Mouse (Mus musculus) stomach, embryonic 16.5 days (tissue): ENCODE measurements around the gene D13Ertd608e. TPM values are rescaled to one million over a fixed set of nuclear protein-coding genes. Genes with fewer than 3 reads are reported as not detected.
"Not testable (repeated sequence)": the region's sequence is repeated elsewhere in the genome, so short reads cannot be mapped to it uniquely, and the experiment has no call there.

Experiments used
- ATAC-seq: fragments of 200-750 bp; cut with Nextera tagmentation; 2 replicates; pipeline ENCODE4 v1.8.0; 2017; ENCODE audit warnings: moderate number of reproducible peaks, moderate TSS enrichment; ENCODE audit not compliant: insufficient read depth, low FRiP score
- H3K27ac ChIP-seq: fragments of 300-500 bp; sonication (generic); 2 replicates; pipeline ENCODE4 v1.5.1; 2014; ENCODE audit warnings: low read length
- H3K27me3 ChIP-seq: fragments of 300-500 bp; sonication (generic); 2 replicates; pipeline ENCODE4 v1.6.1; 2014; ENCODE audit warnings: low read length, control low read depth, mixed read lengths; ENCODE audit not compliant: control insufficient read depth, insufficient read depth
- H3K36me3 ChIP-seq: fragments of 300-500 bp; sonication (generic); 2 replicates; pipeline ENCODE4 v1.6.1; 2014; ENCODE audit warnings: low read length; ENCODE audit not compliant: control insufficient read depth, insufficient read depth
- H3K4me1 ChIP-seq: fragments of 300-500 bp; sonication (generic); 2 replicates; pipeline ENCODE4 v1.6.1; 2014; ENCODE audit warnings: low read length, control low read depth, mixed read lengths; ENCODE audit not compliant: control insufficient read depth, insufficient read depth
- H3K4me2 ChIP-seq: fragments of 300-500 bp; sonication (generic); 2 replicates; pipeline ENCODE4 v1.6.1; 2014; ENCODE audit warnings: low read depth, low read length, mixed read lengths
- H3K4me3 ChIP-seq: fragments of 300-500 bp; sonication (generic); replicated peaks from 2 replicates; pipeline ENCODE4 v1.5.1; 2014; ENCODE audit warnings: mild to moderate bottlenecking, low read length
- H3K9ac ChIP-seq: fragments of 300-500 bp; sonication (generic); 2 replicates; pipeline ENCODE4 v1.6.1; 2014; ENCODE audit warnings: low read length
- H3K9me3 ChIP-seq: fragments of 300-500 bp; sonication (generic); replicated peaks from 2 replicates; pipeline ENCODE4 v1.6.1; 2016; ENCODE audit warnings: low read length, control low read depth; ENCODE audit not compliant: control insufficient read depth
- WGBS: fragments of 180-500 bp; shearing (Covaris S2); extraction: QIAGEN DNeasy Blood & Tissue Kit; methylation state at CpG from one replicate; pipeline ENCODE4 v1.1.7; 2014; 5-methylcytosine and 5-hydroxymethylcytosine counted together
- polyA plus RNA-seq: library from polyadenylated mRNA; unstranded; fragments of >200 nt; fragmentation: Nextera tagmentation; extraction: Ambion mirVana; gene quantifications from 2 replicates; pipeline ENCODE4 v1.2.1, GENCODE M21; 2015

The D13Ertd608e gene
- not detected in 2 replicates for polyA plus RNA-seq

DNA sequence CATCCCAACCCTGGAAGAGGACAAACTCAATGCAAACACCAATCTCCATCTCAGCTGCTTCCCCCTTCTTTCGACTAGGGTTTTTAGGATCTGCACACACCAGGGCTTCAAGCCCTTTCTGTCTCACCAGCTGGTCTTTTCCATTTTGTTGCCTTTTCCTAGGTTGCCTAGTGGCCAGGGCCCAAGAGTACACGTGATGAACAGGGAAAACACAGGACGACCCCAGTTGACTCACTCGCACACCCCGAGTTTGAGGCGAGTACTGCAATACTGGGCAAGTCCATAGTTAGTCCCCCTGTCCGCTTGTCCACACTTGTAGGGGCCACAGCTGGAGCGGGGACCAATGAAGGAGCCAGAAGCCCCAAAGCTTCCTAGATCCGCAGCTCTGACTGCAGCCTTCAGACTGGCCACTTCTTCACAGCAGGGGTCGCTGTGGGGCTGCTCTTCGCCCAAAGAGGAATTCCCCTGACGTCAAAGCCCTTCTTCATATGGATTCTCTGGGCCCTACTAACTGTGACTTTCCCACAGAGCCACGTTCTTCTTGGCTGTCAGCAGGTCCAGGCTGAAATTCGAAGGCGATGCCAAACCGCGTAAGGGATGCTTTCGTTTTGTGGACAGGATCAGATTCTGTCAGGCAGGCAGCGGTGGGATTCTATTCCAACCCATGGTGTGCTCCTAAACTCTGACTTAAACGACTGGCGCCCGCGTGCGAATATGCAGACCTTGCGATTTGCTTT, at the start of gene D13Ertd608e:
Gene D13Ertd608e, plus strand, starts transcription at position 687 of the 737 bp plus-strand sequence.
- H3K4me3 ChIP-seq: peak within 1 kb of the TSS; percentile 27
- not testable (repeated sequence) for H3K36me3 ChIP-seq

DNA sequence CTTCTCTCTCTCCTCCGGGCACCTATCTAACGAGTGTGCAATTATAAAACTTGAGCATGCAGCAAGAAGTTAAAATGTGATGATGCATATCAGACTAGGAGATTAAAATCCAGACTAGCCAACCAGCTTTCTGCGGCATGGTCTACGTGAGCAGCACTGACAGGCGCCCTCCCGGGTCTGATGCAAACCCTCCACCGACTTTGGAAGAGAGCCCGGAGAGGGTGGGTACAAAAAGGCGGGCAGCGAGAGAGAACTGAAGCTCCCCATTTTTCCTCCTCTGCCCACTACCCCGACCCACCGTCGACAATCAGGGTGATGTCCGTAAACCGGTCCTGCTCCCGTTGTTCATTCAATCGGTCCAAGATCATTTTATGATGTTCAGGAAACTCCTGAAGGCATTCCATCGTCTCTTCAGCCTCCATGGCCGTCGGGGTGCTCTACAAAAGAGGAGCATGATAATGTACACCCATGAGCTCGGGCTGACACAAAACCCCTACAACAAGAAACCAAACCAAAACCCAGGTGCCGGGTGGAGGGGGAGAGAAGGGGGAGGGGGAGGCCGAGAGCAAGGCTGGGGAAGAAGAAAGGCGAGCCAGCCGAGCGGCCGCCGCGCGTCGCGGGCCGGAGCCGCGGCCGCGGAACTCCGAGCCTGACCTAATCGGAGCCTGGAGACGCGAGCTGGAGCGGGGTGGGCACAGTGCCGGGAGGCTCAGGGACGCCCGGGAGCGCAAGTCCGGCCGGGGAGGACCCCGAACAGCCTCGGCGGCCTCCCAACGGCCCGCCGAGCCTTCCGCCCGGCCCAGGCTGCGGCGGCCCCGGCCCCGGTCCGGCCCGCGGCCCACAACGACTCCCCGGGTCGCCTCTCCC, 45.7 kb upstream of the D13Ertd608e start:
- Histone ChIP-seq H3K36me3 (peaks cover 7% of the 10 kb centered on the region), H3K4me3 (peak overlapping the region; percentile 84), H3K9ac (peak overlapping the region; percentile 97), H3K4me1 (peaks cover 13% of the 10 kb centered on the region), H3K27ac (peak overlapping the region; percentile 96), H3K9me3 (no peaks in the 10 kb centered on the region), H3K27me3 (no peaks in the 10 kb centered on the region), H3K4me2 (peak overlapping the region; percentile 73)
- under 1% methylated on average over 60 of the region's 66 CpGs for WGBS
- peak; percentile 68 for ATAC-seq

More for the DNA sequence above, at the start of gene D13Ertd608e:
- whole genome bisulfite sequencing: 11% methylated on average over 18 of the region's 25 CpGs
- H3K9ac ChIP-seq, H3K4me1 ChIP-seq, H3K27ac ChIP-seq, H3K27me3 ChIP-seq, H3K9me3 ChIP-seq: not testable (repeated sequence)
- ATAC-seq: peak; percentile 66
- peak within 1 kb of the TSS; percentile 42 for H3K4me2 ChIP-seq

DNA sequence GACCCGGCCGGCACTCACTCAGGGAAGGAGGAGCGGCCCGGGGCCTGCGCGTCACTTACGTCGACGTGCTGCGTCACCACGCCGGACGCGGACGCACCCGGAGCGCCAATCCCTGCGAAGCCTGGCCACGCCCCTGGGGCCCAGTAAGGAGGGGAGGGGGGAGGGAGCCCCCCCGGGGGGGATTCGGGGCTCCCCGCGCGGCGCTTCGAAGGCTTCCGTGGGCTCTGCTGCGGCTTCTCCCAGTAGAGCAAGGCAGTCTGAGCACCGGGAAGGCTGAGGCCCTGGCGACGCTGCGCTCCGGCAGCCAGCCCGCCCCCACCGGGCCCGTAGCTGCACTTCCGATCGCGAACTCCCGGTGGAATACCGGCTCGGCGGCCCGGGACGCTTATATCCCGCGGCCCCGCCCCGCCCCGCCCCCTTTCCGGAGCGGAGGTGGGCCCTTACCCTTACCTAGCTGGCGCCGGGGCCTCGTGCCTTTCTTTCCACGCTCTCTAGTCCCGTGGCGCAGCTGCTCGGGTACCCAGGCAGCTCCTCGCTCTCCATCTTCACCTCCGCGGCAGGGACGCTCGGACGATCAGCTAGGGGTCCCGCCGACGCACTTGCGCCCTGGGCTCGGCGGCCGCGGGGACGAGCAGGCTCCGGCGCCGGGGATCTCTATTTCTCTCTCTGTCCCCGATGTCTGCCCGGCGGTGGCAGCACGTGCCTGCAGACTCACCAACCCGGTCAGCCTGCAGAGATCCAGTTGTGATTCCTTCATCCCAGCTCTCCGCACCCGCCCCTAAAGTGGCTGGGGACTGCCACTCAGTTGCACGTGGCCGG, 44.8 kb upstream of the D13Ertd608e start, which contains the start of gene Zfp131:
Gene Zfp131, minus strand, starts transcription at position 129 of the 819 bp plus-strand sequence.
- H3K27me3 ChIP-seq: no peaks in the 10 kb centered on the region
- H3K4me3 ChIP-seq: peak within 1 kb of the TSS; percentile 84
- no peaks in the 10 kb centered on the region for H3K9me3 ChIP-seq
- peak within 1 kb of the TSS; percentile 97 for H3K9ac ChIP-seq
- WGBS: under 1% methylated on average over 84 of the region's 86 CpGs
- peak within 1 kb of the TSS; percentile 96 for H3K27ac ChIP-seq
- ATAC-seq: peak; percentile 98
- H3K4me2 ChIP-seq: peak within 1 kb of the TSS; percentile 92
- peaks cover 7% of the 10 kb centered on the region for H3K36me3 ChIP-seq
- H3K4me1 ChIP-seq: peaks cover 13% of the 10 kb centered on the region

DNA sequence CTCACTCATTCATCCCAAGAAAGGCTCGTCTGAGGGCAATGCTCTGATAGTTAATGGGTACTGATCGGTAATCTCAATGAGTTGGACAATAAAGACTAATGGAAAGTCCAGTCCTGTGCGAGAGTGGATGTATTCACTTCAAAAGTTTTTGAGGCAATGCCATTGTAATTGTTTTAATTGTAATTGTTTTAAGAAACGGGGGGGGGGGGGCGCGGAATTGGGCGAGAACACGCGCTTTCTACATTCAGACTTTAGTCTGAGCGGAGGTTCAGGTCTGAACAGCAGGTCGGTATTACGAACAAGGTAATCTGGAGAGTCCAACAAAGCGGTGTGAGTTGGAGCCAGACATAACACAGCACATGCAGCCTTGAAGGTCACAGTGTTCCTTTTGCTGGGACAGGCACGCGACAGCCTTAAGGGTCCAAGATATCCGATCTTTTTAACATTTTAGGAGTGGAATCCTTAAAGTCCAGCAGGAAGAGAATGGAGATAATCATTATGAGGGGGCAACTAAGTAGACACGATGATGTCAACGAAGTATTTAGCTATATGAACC, 44.1 kb upstream of the D13Ertd608e start:
- no peaks in the 10 kb centered on the region for H3K9me3 ChIP-seq
- ATAC-seq: no peak
- WGBS: 4% methylated on average over 18 of the region's 18 CpGs

DNA sequence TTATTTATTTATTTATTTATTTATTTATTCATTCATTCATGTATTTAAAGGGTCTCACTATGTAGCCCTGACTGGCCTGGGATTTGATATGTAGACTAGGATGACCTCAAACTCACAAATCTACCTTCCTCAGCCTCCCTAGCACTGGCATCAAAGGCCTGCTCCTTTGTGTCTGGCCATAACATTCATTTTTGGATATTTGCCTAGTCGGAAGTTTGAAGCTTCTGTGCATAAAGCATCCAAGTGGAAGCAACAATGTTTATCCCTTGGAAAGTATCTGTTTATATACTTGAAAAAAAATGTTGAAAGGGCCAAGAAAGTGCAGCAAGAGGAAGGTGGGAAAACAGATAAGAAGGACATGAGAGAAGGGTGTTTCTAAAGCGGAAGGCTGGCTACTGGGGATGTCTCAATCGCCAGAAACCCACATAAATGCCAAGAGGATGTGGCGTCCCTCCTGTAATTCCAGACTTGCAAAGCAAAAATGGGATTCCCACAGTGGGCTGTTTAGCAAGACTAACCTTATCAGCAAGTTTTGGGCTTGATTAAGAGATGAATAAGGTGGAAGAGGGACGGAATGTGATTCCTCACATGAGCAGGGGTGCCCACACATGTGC, 42.9 kb upstream of the D13Ertd608e start:
- Histone ChIP-seq H3K9me3 (no peaks in the 10 kb centered on the region), H3K27ac (no peak overlapping the region), H3K9ac (no peak overlapping the region), H3K4me1 (peaks cover 13% of the 10 kb centered on the region), H3K27me3 (no peaks in the 10 kb centered on the region), H3K4me3 (no peak overlapping the region), H3K36me3 (peaks cover 7% of the 10 kb centered on the region; the same call in 1 of the 2 replicates), H3K4me2 (no peak overlapping the region)
- 71% methylated on average over 5 of the region's 5 CpGs for WGBS
- ATAC-seq: no peak

More for the DNA sequence above, 44.1 kb upstream of the D13Ertd608e start:
- no peaks in the 10 kb centered on the region for H3K27me3 ChIP-seq
- H3K4me2 ChIP-seq: peak overlapping the region; percentile 92
- peaks cover 7% of the 10 kb centered on the region for H3K36me3 ChIP-seq
- H3K4me1 ChIP-seq: peaks cover 13% of the 10 kb centered on the region
- peak overlapping the region; percentile 97 for H3K9ac ChIP-seq
- H3K4me3 ChIP-seq: peak overlapping the region; percentile 84
- H3K27ac ChIP-seq: peak overlapping the region; percentile 96

DNA sequence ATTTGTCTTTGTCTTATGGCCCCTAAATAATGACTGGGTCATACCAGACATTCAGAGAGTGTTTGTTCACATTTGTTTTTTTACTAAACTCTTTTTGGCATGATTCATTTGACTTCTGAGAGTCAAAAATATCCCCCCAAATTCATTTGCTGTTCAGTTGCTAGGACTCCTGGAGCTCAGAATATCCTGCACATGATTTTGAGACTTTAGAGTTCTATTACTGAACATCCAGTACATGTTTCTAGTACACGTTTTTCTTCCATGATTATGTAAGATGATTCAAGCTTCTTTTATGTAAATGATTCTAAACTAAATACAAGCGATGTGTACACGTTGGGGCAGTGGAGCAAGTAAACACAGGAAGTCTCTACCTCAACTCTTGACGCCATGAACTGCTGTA, 38.1 kb upstream of the D13Ertd608e start:
- H3K4me3 ChIP-seq: no peak overlapping the region
- no peak for ATAC-seq
- no peak overlapping the region for H3K27ac ChIP-seq
- no peak overlapping the region for H3K4me2 ChIP-seq
- no peaks in the 10 kb centered on the region for H3K36me3 ChIP-seq
- 51% methylated on average over 4 of the region's 4 CpGs for WGBS
- H3K27me3 ChIP-seq: no peaks in the 10 kb centered on the region
- no peaks in the 10 kb centered on the region for H3K4me1 ChIP-seq
- H3K9ac ChIP-seq: no peak overlapping the region
- H3K9me3 ChIP-seq: no peaks in the 10 kb centered on the region

DNA sequence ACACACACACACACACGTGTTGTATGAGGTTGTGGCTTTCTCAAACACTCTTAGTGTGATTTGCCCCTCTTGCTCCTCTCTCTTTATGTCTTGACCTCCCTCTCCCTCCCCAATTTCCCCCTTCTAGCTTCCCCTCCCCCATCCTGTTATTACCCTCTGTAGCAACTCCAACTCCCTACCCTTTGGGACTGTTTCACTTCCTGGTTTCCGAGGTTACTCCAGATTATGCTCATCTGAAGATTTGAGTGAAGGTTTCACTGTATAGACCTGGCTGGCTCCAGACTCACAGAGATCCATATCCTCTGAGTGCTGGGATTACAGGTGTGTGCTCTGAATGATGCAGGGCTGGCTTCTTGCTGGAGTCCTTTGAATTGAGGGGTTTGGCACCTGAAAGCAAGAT, 26.9 kb upstream of the D13Ertd608e start:
- Histone ChIP-seq H3K9me3 (no peaks in the 10 kb centered on the region), H3K4me2 (no peak overlapping the region), H3K27ac (no peak overlapping the region), H3K4me3 (no peak overlapping the region), H3K4me1 (no peaks in the 10 kb centered on the region), H3K27me3 (no peaks in the 10 kb centered on the region), H3K9ac (no peak overlapping the region), H3K36me3 (no peaks in the 10 kb centered on the region)
- ATAC-seq: no peak
- WGBS: 51% methylated on average over 2 of the region's 2 CpGs

DNA sequence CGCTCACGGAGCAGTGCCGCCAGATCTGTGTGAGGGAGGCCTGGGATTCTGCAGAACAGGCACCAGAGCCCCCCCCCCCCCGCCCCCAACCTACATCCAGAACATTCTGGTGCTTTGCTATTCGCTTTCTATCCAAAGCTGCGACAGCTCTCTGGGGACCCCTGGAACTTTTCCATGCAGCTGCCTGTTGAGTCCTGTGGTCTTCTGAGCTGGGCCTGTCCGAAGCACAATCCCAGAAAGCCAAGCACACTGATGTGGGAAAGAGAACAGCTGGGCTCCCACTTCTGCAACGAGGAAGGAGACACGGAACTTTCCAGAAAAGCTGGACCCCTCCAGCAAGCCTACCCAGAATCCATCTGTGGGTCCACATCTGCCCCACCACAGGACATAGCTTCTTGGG, 25.8 kb upstream of the D13Ertd608e start:
- Histone ChIP-seq H3K27ac (no peak overlapping the region), H3K9ac (no peak overlapping the region), H3K27me3 (no peaks in the 10 kb centered on the region), H3K36me3 (no peaks in the 10 kb centered on the region), H3K9me3 (no peaks in the 10 kb centered on the region), H3K4me3 (no peak overlapping the region), H3K4me2 (no peak overlapping the region), H3K4me1 (no peaks in the 10 kb centered on the region)
- no peak for ATAC-seq
- WGBS: 79% methylated on average over 9 of the region's 9 CpGs
